14 mouse cellular contexts compared by ENCODE assay signal in genomic region chr4:127421927-127422450, GRCm38 (mm10).
"Had no signal": no experiment of that assay in that cellular context is flagged by ENCODE, and none has a peak within 500 bp of the region (broad histone marks: within the 10 kb centered on the region; RNA-seq: fewer than 3 reads in every experiment).

No protein-coding gene starts in this region.

- DNase-seq: kidney, postnatal 36 days; layer of hippocampus, adult 9-11 months; lung, embryonic 14.5 days; lung, postnatal 10 days; lung, postnatal 4 days; right cerebral cortex, adult 18-20 months; right cerebral cortex, postnatal 25 days; thymus, postnatal 4 days had no signal

- H3K9me3 ChIP-seq: limb, embryonic 10.5 days; liver, embryonic 12.5 days; midbrain, embryonic 12.5 days; neural tube, embryonic 15.5 days had no signal

- H3K36me3 ChIP-seq: limb, embryonic 10.5 days; liver, embryonic 12.5 days; midbrain, embryonic 12.5 days; neural tube, embryonic 15.5 days had no signal

- H3K27me3 ChIP-seq: neural tube, embryonic 15.5 days had no signal

- H3K9ac ChIP-seq: liver, embryonic 12.5 days; lung, embryonic 14.5 days; midbrain, embryonic 12.5 days; neural tube, embryonic 15.5 days had no signal

- ATAC-seq: liver, embryonic 12.5 days had no signal

- H3K4me2 ChIP-seq: liver, embryonic 12.5 days; lung, embryonic 14.5 days; midbrain, embryonic 12.5 days; neural tube, embryonic 15.5 days had no signal

- H3K4me1 ChIP-seq: liver, embryonic 12.5 days had no signal

- H3K27ac ChIP-seq: kidney, postnatal 0 days; limb, embryonic 10.5 days; liver, embryonic 12.5 days; midbrain, embryonic 12.5 days; neural tube, embryonic 15.5 days had no signal

- H3K4me3 ChIP-seq: limb, embryonic 10.5 days; liver, embryonic 12.5 days; midbrain, embryonic 12.5 days; myocyte; neural tube, embryonic 15.5 days had no signal
